Mouse (Mus musculus): ENCODE results near the gene Ap2m1.

DNA sequence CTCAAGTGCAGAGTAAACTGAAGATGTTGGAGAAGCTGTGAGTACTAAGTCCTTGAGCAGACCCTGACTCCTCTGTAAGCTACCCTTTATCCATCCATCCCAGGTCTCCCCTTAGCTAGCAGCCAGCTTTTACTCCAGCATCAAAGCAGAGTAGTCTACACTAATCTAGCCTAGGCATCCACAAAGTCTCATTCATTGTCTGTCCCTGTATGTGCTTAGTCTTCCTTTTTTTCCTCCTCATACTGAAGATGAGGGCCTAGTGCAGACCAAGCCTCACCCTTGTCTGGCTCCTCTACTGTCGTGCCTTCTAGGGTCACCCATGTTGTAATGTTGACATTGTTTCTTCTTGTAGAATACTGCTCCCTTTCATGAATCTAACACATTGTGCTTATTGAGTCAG is 17.3 kb downstream of the Ap2m1 start:
- no peak for TF ChIP-seq CTCF (IDR thresholded peaks at IDR 0.05)
- no peak for TF ChIP-seq EP300 (IDR thresholded peaks at IDR 0.05)

Data from lung, postnatal 0 days (tissue).